Mouse (Mus musculus) midbrain, embryonic 10.5 days (tissue): ENCODE measurements around the gene Wnt11. TPM values are rescaled to one million over a fixed set of nuclear protein-coding genes. Genes with fewer than 3 reads are reported as not detected.

ENCODE experiments used
- DNase-seq: peaks from one replicate; pipeline ENCODE4 v3.0.0-alpha.2; 2017; ENCODE audit warnings: low spot score
- H3K27ac ChIP-seq: fragments of 300-500 bp; sonication (generic); replicated peaks from 2 replicates; pipeline ENCODE4 v1.5.1; 2016; ENCODE audit warnings: mild to moderate bottlenecking
- H3K27me3 ChIP-seq: fragments of 300-500 bp; sonication (generic); 2 replicates; pipeline ENCODE4 v1.6.1; 2016; ENCODE audit warnings: low read depth, mild to moderate bottlenecking; ENCODE audit not compliant: poor library complexity, severe bottlenecking
- H3K36me3 ChIP-seq: fragments of 300-500 bp; sonication (generic); 2 replicates; pipeline ENCODE4 v1.6.1; 2016; ENCODE audit warnings: mild to moderate bottlenecking, moderate library complexity
- H3K4me1 ChIP-seq: fragments of 300-500 bp; sonication (generic); 2 replicates; pipeline ENCODE4 v1.6.1; 2016
- H3K4me3 ChIP-seq: fragments of 300-500 bp; sonication (generic); 2 replicates; pipeline ENCODE4 v1.5.1; 2016; ENCODE audit warnings: mild to moderate bottlenecking, moderate library complexity
- H3K9me3 ChIP-seq: fragments of 300-500 bp; sonication (generic); replicated peaks from 2 replicates; pipeline ENCODE4 v1.6.1; 2016; ENCODE audit warnings: mild to moderate bottlenecking
- WGBS: fragments of 180-500 bp; shearing (Covaris S2); methylation state at CpG from one replicate; pipeline ENCODE4 v1.1.7; 2016; 5-methylcytosine and 5-hydroxymethylcytosine counted together
- polyA plus RNA-seq: library from polyadenylated mRNA; unstranded; fragments of >200 nt; fragmentation: Nextera tagmentation; extraction: Ambion mirVana; gene quantifications from 2 replicates; pipeline ENCODE4 v1.2.1, GENCODE M21; 2016

The Wnt11 gene
- polyA plus RNA-seq, 1 experiment from 2014 or later = 0.70 TPM

GRCm38 (mm10) chr7:98803181-98803580, 31.7 kb upstream of the Wnt11 start:
- peaks cover 3% of the 10 kb centered on the region; the same call in 1 of the 2 replicates for H3K27me3 ChIP-seq
- no peaks in the 10 kb centered on the region for H3K36me3 ChIP-seq
- H3K9me3 ChIP-seq = no peaks in the 10 kb centered on the region
- WGBS = 86% methylated on average over 9 of the region's 9 CpGs
- peaks cover 27% of the 10 kb centered on the region for H3K4me1 ChIP-seq
- H3K27ac ChIP-seq = no peak overlapping the region
- no peak for DNase-seq
- H3K4me3 ChIP-seq = no peak overlapping the region

GRCm38 (mm10) chr7:98804841-98805772, 29.8 kb upstream of the Wnt11 start:
- H3K4me3 ChIP-seq = no peak overlapping the region
- H3K27ac ChIP-seq = no peak overlapping the region
- H3K36me3 ChIP-seq = no peaks in the 10 kb centered on the region
- DNase-seq = no peak
- H3K4me1 ChIP-seq = peaks cover 21% of the 10 kb centered on the region
- H3K27me3 ChIP-seq = peaks cover 8% of the 10 kb centered on the region
- WGBS = 67% methylated on average over 12 of the region's 12 CpGs
- H3K9me3 ChIP-seq = no peaks in the 10 kb centered on the region

GRCm38 (mm10) chr7:98806961-98807360, 28.0 kb upstream of the Wnt11 start:
- H3K27ac ChIP-seq = no peak overlapping the region
- peaks cover 10% of the 10 kb centered on the region for H3K27me3 ChIP-seq
- H3K9me3 ChIP-seq = no peaks in the 10 kb centered on the region
- H3K4me1 ChIP-seq = peaks cover 10% of the 10 kb centered on the region
- H3K4me3 ChIP-seq = no peak overlapping the region
- no peak for DNase-seq
- H3K36me3 ChIP-seq = no peaks in the 10 kb centered on the region
- 78% methylated on average over 3 of the region's 3 CpGs for WGBS

GRCm38 (mm10) chr7:98809372-98809771, 25.5 kb upstream of the Wnt11 start:
- 86% methylated on average over 6 of the region's 6 CpGs for WGBS
- no peaks in the 10 kb centered on the region for H3K9me3 ChIP-seq

GRCm38 (mm10) chr7:98810619-98811018, 24.3 kb upstream of the Wnt11 start:
- DNase-seq = no peak
- Histone ChIP-seq H3K27me3 (peaks cover 27% of the 10 kb centered on the region), H3K36me3 (no peaks in the 10 kb centered on the region), H3K9me3 (no peaks in the 10 kb centered on the region), H3K4me1 (peaks cover 10% of the 10 kb centered on the region), H3K27ac (no peak overlapping the region), H3K4me3 (no peak overlapping the region)
- 78% methylated on average over 2 of the region's 2 CpGs for WGBS

More at GRCm38 (mm10) chr7:98809372-98809771, 25.5 kb upstream of the Wnt11 start:
- Histone ChIP-seq H3K27ac (no peak overlapping the region), H3K4me3 (no peak overlapping the region), H3K4me1 (peaks cover 13% of the 10 kb centered on the region), H3K36me3 (no peaks in the 10 kb centered on the region), H3K27me3 (peaks cover 27% of the 10 kb centered on the region)
- no peak for DNase-seq

GRCm38 (mm10) chr7:98820501-98820900, 14.4 kb upstream of the Wnt11 start:
- Histone ChIP-seq H3K27ac (no peak overlapping the region; the same call in 1 of the 2 replicates), H3K9me3 (no peaks in the 10 kb centered on the region), H3K27me3 (peaks cover 45% of the 10 kb centered on the region), H3K36me3 (no peaks in the 10 kb centered on the region), H3K4me1 (peaks cover 26% of the 10 kb centered on the region), H3K4me3 (no peak overlapping the region)
- 92% methylated on average over 1 of the region's 1 CpGs for WGBS
- DNase-seq = no peak

GRCm38 (mm10) chr7:98822881-98823280, 12.0 kb upstream of the Wnt11 start:
- no peaks in the 10 kb centered on the region for H3K9me3 ChIP-seq
- no peak overlapping the region for H3K4me3 ChIP-seq
- H3K4me1 ChIP-seq = peaks cover 15% of the 10 kb centered on the region
- 93% methylated on average over 6 of the region's 6 CpGs for WGBS
- peaks cover 41% of the 10 kb centered on the region for H3K27me3 ChIP-seq
- H3K36me3 ChIP-seq = no peaks in the 10 kb centered on the region
- H3K27ac ChIP-seq = no peak overlapping the region
- no peak for DNase-seq

GRCm38 (mm10) chr7:98823896-98824822, 10.8 kb upstream of the Wnt11 start:
- H3K4me3 ChIP-seq = no peak overlapping the region
- peaks cover 19% of the 10 kb centered on the region for H3K4me1 ChIP-seq
- DNase-seq = no peak
- no peak overlapping the region for H3K27ac ChIP-seq
- H3K27me3 ChIP-seq = peaks cover 35% of the 10 kb centered on the region
- no peaks in the 10 kb centered on the region for H3K9me3 ChIP-seq
- no peaks in the 10 kb centered on the region for H3K36me3 ChIP-seq
- 69% methylated on average over 15 of the region's 15 CpGs for WGBS

- Histone ChIP-seq H3K36me3 (no peaks in the 10 kb centered on the region), H3K9me3 (no peaks in the 10 kb centered on the region), H3K27me3 (peaks cover 50% of the 10 kb centered on the region), H3K27ac (no peak overlapping the region), H3K4me1 (peaks cover 31% of the 10 kb centered on the region), H3K4me3 (no peak overlapping the region)
- WGBS = 60% methylated on average over 3 of the region's 3 CpGs
- no peak for DNase-seq
Measured at GRCm38 (mm10) chr7:98828052-98828451, 6.9 kb upstream of the Wnt11 start.

GRCm38 (mm10) chr7:98828876-98829275, 6.0 kb upstream of the Wnt11 start:
- Histone ChIP-seq H3K27ac (no peak overlapping the region), H3K27me3 (peaks cover 58% of the 10 kb centered on the region), H3K4me1 (peaks cover 31% of the 10 kb centered on the region), H3K4me3 (no peak overlapping the region), H3K36me3 (no peaks in the 10 kb centered on the region), H3K9me3 (no peaks in the 10 kb centered on the region)
- WGBS = 40% methylated on average over 7 of the region's 7 CpGs
- DNase-seq = no peak

- 59% methylated on average over 6 of the region's 6 CpGs for WGBS
- Histone ChIP-seq H3K4me3 (no peak overlapping the region), H3K9me3 (no peaks in the 10 kb centered on the region), H3K27me3 (peaks cover 82% of the 10 kb centered on the region), H3K27ac (no peak overlapping the region), H3K36me3 (no peaks in the 10 kb centered on the region), H3K4me1 (peaks cover 52% of the 10 kb centered on the region)
- DNase-seq = no peak
Measured at GRCm38 (mm10) chr7:98831290-98831689, 3.6 kb upstream of the Wnt11 start.

- DNase-seq = peak; percentile 60
- no peaks in the 10 kb centered on the region for H3K36me3 ChIP-seq
- under 1% methylated on average over 46 of the region's 46 CpGs for WGBS
- H3K9me3 ChIP-seq = no peaks in the 10 kb centered on the region
- H3K4me1 ChIP-seq = peaks cover 70% of the 10 kb centered on the region
- H3K27ac ChIP-seq = no peak overlapping the region
- peak overlapping the region; percentile 67 for H3K4me3 ChIP-seq
- H3K27me3 ChIP-seq = peaks cover 100% of the 10 kb centered on the region
Measured at GRCm38 (mm10) chr7:98835519-98836441, 868 bp downstream of the Wnt11 start.
